Mouse (Mus musculus) left cerebral cortex, adult 18-20 months (tissue): ENCODE data around the gene Serf2. TPM values are rescaled to one million over a fixed set of nuclear protein-coding genes. Genes with fewer than 3 reads are reported as not detected.
"Not testable (repeated sequence)": the region's sequence is repeated elsewhere in the genome, so short reads cannot be mapped to it uniquely, and the experiment has no call there.

Experiments
- DNase-seq, 2 experiments: peaks; one replicate each; pipeline ENCODE4 v3.0.0; 2021 to 2022; ENCODE audit warnings: low spot score in 2 of 2, mixed read lengths in 1 of 2
- microRNA-seq, 2 experiments: library from miRNA; unstranded; fragments of <30 nt; microRNA quantifications; one replicate each; pipeline ENCODE4 v1.2.0; 2021
- total RNA-seq, 2 experiments: library from RNA; stranded (reverse); gene quantifications; 2 replicates each; pipeline ENCODE4 v1.2.3; 2021

The Serf2 gene
- total RNA-seq, 2 experiments from 2014 or later: 150 to 163 TPM

DNA sequence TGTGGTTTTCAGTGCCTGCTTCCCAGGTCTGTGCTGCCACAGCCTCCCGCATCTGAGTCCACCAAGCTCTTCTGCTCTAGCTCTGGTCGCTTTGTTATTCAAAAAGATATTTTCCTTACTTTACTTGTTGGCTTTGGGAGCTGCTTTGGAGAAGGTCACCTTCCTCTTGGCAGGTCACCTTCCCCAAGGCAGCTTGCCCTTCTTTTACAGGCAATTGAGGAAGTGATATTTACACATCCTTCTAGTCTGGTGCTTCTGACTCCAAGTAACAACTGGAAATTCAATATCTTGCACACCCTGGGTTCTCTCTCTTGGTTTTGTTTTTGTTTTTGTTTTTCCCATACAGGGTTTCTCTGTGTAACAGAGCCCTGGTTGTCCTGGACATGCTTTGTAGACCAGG is 35.4 kb downstream of the Serf2 start:
- DNase-seq: not testable (repeated sequence)

DNA sequence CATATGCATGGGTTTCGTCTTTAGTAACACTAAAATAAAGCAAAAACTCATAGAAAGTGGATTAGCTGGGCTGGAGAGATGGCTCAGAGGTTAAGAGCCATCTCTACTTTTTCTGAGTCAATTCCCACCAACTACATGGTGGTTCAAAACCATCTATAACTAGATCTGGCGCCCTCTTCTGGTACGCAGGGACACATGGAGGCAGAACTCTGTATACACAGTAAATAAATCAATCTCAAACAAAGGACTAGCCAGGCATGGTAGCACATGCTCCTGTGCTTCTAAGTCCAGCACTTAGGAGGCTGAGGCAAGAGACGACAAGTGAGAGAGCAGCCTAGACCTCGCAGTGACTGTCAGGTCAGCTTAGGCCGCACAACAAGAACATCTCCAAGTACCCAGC is 52.6 kb downstream of the Serf2 start:
- DNase-seq: not testable (repeated sequence)

DNA sequence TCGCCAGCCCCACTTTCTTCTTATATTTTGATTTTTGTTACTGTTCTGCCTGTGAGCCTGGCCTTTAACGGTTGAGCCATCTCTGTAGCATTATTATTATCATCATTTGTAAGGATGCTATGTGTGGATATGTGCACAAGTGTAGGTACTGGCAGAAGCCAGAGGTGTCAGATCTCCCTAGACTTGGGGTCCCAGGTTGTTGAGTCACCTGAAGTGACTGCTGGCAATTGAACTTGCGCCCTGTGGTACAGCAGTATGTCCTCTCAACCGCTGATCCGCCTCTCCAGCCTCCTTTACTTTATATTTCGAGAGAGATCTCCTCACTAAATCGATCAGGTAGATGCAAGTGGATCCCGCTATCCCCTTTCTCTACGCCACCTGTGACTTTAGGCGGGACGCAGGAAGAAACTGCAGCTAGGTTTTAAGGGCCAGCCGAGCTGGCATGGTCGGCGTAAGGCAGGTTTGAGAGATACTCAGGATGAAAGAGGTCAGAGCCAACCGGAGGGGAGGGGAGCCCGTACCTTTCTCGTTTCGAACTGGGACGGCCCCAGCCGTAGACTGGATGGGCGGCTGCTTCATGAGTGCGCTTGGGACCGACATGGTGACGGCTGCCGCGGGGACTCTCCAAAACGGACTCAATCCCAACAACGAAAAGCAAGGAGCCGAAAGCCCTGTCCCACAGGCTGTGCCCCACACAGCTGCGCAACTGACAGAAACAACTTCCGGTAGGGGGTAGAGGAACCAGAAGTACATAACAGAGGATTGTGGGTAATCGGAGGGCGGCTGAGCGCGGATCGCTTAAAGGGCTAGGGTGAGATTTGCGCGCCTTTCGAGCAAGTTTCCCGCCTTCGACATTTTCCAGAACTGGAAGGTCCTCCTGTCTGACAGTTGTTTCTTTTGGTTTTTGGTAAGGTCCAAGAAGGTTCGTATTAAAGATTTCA is 57.2 kb downstream of the Serf2 start, which contains the start of the genes Mfap1a and Wdr76:
Gene Mfap1a, minus strand, starts transcription at position 724 of the 941 bp plus-strand sequence.
Gene Wdr76, plus strand, starts transcription at position 782 of the 941 bp plus-strand sequence.
- peak; percentile 84 for DNase-seq

DNA sequence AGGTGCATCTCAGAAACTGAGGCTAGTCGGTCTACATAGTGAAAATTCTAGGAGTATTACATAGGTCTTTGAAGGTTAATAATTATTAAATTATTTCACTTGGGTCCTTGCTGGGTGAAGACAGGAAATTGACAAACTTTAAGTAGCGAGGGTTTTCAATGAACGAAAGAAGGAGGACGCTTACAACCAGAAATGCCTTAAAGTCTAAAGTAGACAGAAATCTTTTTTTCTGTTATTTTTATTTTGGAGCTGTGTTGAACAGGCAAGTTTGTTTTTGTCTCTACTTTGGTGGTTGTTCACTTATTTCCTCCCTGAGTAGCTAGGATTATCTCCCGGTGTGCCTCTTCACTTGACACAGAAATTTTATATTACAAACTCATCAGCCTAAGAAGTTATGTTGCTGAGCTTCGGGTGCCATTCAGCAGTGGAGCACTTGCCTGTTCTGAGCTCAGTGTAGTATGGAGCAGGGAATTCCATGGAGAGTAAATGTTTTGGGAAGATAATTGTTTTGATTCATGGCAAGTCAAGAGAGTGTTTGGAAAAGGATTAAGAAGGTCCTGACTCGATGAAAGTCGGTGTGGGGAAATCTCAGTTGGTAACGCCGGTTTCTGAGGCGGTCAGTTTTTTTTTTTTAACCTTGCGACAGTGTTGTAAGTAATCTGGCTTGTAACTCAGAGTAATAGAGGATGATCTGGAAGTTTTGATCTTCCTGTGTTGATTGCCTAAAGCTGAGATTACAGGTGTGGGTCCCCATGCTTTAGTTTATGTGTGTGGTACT is 58.4 kb downstream of the Serf2 start:
- DNase-seq: no peak

Small RNAs within 50 kb of the gene (microRNA-seq; reads per million reads assigned to microRNA genes)
- gene Gm22953: 0 to 0.42 reads per million in 2 experiments

Other genes starting within 250 kb of the Serf2 start
- gene Trp53bp1, start 177.8 kb upstream of the Serf2 start, total RNA-seq: 100 to 1,000 TPM; 140 to 151 TPM
- 100 to 1,000 TPM; 521 to 561 TPM for gene Map1a, start 159.6 kb upstream of the Serf2 start, total RNA-seq
- gene Ppip5k1, start 93.8 kb upstream of the Serf2 start, total RNA-seq: 100 to 1,000 TPM; 132 to 136 TPM
- 100 to 1,000 TPM; 365 to 394 TPM for gene Ckmt1, start 91.5 kb upstream of the Serf2 start, total RNA-seq
- under 1 TPM; 0.09 to 0.23 TPM for gene Strc, start 62.0 kb upstream of the Serf2 start, total RNA-seq
- gene Pdia3, start 35.4 kb upstream of the Serf2 start, total RNA-seq: 100 to 1,000 TPM; 188 to 192 TPM
- 1 to 10 TPM; 2.6 to 3.9 TPM for gene Catsper2, start 35.4 kb upstream of the Serf2 start, total RNA-seq
- gene Ell3, start 4.9 kb upstream of the Serf2 start, total RNA-seq: not detected
- gene Hypk, start 4.1 kb downstream of the Serf2 start, total RNA-seq: 10 to 100 TPM; 18.3 to 20.9 TPM
- gene Serinc4, start 7.6 kb downstream of the Serf2 start, total RNA-seq: under 1 TPM; 0.26 to 0.37 TPM
- 10 to 100 TPM; 41.6 to 45.0 TPM for gene Mfap1b, start 24.9 kb downstream of the Serf2 start, total RNA-seq
- gene Mfap1a, start 57.5 kb downstream of the Serf2 start, total RNA-seq: 10 to 100 TPM; 27.9 to 34.0 TPM
- gene Wdr76, start 57.5 kb downstream of the Serf2 start, total RNA-seq: 1 to 10 TPM; 4.2 to 4.7 TPM